Mouse (Mus musculus) layer of hippocampus, adult 11-12 months (tissue): Measurements from ENCODE around the gene C1qtnf5.
"Not testable (repeated sequence)": the region's sequence is repeated elsewhere in the genome, so short reads cannot be mapped to it uniquely, and the experiment has no call there.

Experiments used
- DNase-seq: peaks from one replicate; pipeline ENCODE4 v3.0.0; 2022; ENCODE audit warnings: low spot score

Gene C1qtnf5

DNA sequence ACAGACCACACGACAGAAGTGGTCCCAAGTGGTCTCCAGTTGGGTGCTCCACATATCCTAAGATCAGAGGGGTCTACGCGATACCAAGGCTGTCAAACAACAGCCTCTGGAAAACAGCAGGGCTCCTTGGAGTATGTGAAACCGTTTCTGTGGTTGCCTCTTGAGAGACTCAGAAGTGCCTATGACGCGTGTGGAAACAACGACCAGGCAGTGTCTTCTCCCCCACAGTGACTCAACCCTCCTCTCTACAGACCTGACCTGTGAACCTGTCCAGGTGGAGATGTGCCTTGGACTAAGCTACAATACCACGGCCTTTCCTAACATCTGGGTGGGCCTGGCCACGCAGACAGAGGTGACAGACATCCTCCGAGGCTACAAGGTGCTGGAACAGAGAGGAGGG is 1.3 kb upstream of the C1qtnf5 start:
- DNase-seq = no peak

DNA sequence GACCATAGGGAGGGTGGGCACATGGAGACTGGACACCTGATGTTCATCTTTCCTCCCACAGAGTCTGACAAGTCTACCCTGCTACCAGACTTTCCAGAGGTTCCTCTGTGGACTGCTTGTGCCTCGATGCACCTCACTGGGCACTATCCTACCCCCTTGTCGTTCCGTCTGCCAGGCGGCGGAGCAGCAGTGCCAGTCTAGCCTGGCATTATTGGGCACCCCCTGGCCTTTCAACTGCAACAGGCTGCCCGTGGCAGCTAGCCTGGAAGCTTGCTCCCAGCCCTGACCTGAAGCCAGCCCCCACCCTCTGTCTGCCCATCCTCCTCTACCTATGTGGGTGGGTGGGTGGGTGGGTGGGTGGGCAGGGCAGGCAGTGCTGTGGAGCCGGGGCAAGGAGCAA is 863 bp upstream of the C1qtnf5 start:
- no peak for DNase-seq

DNA sequence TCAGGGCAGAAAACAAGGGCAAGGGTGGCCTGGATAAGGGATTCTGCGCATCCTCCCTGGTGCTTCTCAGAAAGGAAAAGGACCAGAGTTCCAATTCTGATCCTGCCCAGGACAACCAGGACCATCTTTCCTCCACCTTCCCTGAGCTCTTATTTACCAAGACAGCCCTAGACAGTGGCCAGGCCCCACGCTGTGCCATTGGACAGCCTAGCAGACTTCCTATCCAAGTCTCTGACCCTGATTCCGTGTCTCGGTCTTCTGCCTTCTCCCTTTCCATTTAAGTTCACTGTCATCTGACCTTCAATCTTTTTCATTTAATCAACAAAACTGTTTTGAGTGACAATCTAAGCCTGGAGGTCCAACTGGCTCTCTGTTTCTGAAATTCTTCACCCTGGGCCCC is 449 bp upstream of the C1qtnf5 start:
- no peak for DNase-seq

DNA sequence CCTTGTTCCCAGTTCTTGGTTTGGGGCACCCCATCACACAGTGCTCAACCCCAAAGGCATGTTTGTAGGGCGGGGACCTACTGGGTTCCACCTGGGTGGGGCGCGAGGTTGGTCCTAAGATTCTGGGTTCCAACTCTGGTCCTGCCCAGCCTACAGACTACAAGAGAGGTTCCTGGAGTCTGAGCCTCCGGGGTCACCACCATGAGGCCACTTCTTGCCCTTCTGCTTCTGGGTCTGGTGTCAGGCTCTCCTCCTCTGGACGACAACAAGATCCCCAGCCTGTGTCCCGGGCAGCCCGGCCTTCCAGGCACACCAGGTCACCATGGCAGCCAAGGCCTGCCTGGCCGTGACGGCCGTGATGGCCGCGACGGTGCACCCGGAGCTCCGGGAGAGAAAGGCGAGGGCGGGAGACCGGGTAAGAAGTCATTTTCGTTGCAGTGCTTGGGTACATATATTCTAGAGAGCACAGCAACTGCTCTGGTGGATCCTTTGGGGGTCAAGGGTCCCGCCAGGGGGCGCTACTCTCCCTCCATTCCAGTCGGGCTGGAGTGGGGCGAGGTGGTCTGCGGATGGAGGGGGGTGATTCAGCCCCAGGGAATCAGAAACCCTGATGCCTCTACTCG is 623 bp downstream of the C1qtnf5 start:
- DNase-seq = no peak

DNA sequence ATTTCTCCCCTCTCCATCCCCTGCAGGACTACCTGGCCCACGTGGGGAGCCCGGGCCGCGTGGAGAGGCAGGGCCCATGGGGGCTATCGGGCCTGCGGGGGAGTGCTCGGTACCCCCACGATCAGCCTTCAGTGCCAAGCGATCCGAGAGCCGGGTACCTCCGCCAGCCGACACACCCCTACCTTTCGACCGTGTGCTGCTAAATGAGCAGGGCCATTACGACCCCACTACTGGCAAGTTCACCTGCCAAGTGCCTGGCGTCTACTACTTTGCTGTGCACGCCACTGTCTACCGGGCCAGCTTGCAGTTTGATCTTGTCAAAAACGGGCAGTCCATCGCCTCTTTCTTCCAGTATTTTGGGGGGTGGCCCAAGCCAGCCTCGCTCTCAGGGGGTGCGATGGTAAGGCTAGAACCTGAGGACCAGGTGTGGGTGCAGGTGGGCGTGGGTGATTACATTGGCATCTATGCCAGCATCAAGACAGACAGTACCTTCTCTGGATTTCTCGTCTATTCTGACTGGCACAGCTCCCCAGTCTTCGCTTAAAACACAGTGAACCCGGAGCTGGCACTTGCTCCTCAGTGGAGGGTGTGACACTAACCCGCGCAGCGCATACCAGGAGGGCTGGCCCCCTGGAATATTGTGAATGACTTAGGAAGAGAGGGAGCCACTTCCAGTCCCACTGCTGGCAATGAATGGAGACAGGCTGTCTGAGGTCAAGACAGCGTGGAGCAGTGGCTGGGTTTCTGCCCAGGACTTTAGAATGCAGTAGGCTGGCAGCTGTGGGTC is 1.4 kb downstream of the C1qtnf5 start:
- no peak for DNase-seq

DNA sequence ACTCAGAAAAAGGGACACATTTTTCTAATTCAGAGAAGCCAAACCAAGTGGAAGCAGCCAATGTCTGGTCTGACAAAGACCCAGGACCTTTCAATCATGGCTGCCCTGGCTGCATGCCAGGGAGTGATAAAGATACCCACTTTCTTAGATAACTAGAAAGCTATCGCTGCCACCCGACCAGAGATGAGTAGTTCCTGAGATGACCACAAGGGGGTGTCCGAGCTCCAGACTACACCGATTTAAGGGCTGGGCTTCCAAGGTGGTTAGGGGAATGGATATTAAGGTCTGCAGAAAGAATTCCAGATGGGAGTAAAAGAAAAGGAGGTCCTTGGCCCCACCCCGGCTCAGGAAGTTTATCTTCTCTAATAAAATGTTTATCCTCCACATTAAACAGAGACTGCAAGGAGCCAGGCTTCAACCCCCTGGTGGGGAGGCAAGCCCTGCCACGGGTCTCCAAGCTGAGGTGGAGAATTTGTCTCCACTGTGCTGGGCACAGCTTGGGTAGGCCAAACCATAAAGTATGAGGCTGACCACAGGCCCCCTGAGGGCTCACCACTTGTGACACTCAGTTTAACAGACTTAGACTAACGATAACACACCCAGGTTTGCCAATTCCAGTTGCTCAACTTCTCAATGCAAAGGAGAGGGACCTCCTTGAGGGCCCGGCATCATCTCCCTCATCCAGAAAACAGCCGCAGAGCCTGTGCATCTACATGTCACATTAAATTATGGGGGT is 2.5 kb downstream of the C1qtnf5 start:
- peak; percentile 88 for DNase-seq

DNA sequence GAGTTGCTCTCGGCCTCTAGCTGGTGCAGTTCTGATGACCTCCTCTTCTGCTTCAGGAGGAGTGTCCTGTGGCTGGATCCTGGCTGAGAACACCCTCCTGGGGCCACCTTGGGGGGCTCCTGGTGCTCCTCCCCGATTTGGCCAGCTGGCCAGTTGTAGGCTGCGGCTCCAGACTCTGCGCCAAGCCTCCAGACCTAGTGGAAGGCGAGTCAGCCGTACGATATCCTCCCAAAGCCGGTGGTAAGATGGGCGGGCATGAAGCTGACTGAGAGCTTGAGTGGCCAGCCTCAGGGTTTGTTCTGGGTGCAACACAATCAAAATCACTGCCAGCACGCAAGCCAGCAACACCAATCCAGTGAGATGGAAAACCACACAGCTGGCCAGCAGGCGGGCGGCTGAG is 4.9 kb downstream of the C1qtnf5 start:
- DNase-seq = not testable (repeated sequence)

DNA sequence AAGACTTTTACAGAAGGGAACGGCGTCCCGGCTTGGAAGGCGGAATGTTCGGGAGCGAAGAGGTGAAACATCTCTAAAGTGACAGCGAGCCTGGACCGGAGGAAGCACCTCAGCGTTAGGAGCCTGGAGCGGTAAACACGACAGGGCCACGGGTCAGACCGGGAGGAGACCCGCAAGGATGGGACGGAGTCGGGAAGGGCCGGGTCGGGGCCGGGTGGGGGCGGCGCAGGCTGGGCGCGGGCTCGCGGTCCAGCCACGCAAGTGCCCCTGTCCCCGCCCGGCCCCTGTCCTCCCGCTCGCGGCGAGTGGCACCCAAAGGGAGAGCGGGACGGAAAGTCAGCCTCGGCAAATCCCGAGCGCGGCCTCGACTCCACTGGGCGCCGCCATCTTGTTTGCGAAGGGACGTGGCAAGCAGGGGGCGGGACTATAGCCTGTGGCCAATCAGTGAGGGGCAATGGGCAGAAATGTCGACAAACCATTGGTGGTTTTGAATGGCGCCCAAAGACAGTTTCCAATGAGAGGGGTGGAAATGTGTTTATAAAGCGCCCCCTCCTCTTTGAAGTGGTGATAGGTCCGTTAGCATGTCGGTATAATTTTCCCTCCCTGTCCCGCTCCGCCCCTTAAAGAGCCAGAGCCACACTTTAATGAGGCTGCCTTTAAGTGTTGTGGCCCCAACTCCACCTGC is 6.2 kb downstream of the C1qtnf5 start, which contains the start of the genes Gm49380 and Rnf26:
Gene Gm49380 (minus strand): TSS at position 396 of the 685 bp plus-strand sequence.
Gene Rnf26 (minus strand): TSS at position 413 of the 685 bp plus-strand sequence.
- peak; percentile 97 for DNase-seq

DNA sequence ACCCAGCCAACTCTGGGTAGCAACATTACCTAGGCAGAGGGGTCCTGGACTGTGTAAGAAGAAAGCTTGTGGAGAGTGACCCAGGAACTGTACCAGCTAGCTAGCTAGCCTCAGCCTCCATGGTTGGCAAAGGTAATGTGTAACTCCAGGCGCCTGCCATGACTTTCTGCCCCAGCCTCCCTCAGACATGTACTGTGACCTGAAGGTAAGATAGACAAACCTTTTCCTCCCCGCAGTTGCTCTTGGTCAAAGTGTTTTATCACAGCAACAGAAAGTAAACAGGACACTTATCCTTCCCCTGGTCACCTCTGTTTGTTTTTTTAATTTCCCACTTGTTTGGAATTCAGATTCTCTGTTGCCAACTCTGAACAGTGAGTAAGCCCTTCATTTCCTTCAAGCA is 7.4 kb downstream of the C1qtnf5 start:
- DNase-seq = no peak

DNA sequence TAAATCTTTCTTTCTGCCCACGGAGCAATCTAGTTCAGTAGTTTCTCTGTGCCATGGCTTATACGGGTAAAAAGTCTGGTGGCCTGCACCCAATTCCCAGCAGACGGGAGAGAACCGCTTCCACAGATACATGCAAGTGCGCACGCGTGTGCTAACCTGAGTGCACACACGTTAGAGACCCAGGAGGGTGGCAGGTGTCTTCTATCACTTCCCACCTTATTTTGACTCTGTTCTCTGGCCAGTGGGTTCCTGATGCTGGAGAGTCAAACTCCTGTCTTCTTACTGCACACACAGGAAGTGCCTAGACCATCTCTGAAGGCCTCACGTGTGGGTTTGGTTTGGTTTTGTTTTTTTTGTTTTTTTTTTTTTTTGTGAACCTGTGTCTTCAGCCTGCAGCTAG is 8.6 kb downstream of the C1qtnf5 start:
- no peak for DNase-seq

DNA sequence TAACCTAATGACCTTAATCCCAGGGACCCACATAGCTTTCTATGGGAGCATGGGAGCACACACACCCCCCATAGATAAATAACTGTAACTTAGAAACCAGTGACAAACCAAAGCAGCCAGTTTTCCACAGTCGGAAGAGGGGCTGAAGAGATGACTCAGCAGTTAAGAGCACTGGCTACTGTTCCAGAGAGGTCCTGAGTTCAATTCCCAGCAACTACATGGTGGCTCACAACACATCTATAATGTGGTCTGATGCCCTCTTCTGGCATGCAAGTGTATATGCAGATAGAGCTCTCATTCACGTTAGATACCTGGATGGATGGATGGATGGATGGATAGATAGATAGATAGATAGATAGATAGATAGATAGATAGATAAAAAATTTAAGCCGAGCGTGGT is 9.1 kb downstream of the C1qtnf5 start:
- no peak for DNase-seq

DNA sequence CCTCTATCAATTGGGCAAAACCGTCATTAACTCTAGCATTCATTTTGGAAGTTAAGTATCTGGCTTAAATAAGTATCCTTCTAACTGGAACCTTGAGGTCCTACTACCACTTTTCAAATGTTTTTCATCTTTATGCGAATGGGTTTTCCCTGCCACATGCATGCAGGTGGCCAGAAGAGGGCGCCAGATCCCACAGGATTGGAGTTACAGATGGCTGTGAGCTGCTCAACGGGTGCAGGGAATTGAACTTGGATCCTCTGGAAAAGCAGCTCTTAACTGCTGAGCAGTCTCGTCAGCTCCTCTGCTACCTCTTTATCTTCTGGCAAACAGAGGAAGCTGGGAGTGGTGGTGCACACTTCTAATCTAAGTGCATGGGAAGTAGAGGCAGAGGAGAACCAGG is 12.0 kb downstream of the C1qtnf5 start:
- no peak for DNase-seq

DNA sequence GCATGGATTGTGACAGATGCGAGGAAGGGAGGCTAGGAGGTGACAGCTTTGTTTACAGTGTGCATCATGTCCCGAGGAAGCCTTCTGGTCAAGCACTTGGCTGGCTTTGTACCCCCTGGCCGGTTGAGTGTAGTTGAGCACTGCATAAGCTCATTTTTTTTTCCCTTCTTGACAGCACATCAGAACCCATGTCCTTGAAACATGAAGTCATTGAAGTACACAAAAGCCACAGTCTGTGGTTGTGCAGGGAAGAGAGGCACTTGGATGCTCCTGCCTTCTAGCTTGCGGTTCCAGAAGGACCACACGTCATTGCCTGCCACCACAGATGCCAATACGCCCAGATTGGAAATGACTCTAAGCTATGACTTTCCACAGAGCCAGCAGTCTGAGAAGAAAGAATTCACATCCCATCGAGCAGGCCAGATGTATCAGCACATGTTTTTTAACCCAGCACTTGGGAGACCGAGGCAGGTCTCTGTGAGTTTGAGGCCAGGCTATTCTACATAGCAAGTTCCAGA is 13.0 kb downstream of the C1qtnf5 start:
- DNase-seq = no peak

DNA sequence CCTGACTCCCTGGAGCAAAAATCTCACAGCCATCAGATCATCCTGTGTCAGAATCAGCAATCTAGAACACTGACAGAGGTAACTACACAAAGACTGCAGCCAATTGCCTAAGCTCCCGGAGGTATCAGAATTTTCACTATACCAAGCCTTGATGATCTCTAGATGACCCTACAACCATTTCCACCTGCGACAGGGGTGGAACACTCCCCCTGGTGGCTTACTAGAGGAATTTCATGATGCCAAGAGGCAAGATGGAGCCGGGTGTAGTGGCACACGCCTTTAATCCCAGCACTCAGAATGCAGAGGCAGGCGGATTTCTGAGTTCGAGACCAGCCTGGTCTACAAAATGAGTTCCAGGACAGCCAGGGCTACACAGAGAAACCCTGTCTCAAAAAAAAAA is 17.3 kb downstream of the C1qtnf5 start:
- DNase-seq = no peak

DNA sequence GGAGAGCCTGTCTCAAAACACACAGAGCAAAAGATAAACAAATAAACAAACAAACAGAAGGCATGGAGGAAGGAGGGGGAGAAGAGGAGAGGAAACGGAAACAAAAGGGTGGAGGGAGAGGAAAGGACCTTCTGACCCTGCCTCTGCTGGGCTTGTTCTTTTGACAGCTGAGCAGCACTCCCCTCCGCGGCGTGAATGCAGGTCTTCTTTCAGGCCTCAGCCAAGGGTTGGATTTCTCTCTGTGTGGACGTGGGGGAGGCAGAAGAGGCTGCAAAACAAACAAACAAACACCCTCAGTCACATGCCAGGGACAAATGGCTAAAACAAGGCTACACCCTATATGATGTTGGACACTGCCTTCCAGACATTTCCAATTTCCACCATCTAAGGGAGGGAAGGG is 18.0 kb downstream of the C1qtnf5 start:
- DNase-seq = no peak

DNA sequence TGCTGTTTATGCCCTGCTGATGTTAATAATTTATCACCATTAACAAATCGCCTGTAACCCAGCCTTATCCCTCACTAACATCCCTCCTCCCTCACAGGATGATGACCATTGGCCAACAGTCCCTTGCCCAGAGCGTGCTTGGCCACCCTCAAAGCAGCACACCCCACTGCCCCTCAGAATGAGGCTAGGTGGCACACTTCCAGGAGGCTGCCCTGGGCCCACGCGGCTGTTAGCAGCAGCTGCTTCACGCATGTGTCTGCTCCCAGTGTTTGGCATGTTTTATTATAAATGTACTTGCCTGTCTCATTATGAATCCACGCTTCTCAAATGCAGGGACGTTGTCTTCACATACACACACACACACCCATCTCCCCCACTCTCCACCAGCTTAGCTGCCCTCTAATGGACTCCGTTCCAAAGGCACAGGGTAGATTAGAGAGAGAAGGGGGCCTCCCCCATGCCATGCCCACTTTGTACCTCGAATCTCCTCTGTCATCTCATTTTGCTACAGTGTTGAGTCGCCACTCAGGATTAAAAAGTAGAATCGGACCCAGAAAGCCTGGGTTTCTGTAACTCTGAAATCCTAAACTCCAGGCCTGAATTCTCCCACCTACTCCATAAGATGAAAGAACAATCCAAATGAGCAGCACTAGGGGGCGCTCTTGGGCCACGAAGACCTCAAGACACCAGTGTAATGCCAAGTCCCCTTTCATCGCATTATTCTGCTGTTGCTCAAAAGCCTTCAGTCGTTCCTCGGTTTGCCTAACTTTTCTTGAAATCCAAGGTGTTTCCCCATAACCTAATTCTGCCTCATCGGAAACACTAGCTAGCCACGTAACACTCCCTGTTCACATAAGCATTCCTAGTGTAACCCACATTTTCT is 18.7 kb downstream of the C1qtnf5 start:
- DNase-seq = peak; percentile 95

DNA sequence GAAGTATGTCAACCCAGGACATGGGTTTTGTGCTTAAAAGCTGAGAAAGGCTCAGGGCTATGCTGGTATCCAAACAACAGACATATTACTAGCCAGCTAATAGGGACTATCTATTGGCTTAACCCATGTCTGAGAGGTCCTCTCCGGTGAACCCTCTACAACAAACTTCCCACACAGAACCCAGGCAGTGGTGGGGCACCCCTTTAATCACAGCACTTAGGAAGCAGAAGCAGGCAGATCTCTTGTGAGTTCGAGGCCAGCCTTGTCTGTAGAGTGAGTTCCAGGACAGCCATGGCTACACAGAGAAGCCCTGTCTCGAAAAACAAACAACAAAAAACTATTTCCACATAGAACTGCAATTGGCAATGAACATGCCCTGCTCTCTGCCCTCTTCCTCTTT is 19.7 kb downstream of the C1qtnf5 start:
- DNase-seq = no peak

DNA sequence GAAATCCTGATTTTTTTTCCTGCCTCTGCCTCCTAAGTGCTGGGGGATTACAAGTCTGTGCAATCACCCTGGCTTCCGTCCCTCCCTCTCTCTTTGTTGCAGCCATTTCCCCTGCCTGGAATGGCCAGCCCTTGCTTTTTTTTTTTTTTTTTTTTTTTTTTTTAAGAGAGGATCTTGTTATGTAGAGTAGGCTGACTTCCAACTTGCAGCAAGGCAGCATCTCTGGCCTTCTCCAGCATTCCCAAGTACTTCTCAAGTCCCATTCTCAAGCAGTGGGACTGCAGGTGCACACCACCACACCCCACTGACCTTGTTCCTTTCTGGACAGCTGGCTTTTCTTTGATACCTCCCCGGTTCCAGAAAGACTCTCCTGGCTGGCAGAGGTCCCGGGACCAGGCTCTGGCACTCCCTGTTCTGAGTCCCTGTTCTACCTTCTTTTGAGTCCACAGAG is 20.3 kb downstream of the C1qtnf5 start:
- DNase-seq = no peak

DNA sequence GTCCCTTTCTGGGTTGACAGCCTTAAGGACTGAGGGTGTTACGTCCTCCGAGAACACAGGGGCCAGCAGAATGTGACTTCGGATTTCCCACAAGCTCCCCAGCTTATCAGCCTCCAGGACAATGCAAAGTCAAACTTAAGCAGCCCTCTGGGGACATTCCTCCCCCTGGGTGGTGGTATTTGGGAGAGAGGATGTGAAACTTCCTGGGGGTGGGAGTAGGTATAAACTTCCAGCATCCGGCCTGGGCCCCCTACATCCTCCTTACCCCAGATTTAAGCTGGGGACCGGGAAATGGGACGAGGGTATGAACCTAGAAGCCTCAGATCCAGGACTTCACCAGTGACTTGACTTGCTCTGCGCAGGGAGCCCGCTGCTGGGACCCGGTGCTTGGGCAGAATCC is 22.6 kb downstream of the C1qtnf5 start:
- no peak for DNase-seq

DNA sequence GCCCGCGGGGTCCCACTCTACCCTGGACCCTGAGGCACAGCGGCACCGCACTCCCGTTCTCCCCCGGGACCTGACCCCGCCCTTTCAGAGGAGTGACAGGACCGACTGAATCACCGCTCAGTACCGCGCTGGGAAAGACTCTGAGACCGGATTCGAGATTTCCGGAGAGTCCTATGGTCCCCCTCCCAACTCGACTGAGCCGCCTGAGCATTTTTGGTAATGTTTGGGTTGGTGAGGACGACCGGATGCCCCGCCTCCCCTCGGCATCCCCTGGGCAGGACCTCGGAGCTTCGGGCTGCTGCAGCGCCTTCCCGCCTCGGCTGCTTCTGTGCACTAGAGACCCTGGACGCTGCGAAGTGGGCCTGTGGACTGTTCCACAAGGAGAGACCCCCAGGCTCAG is 23.0 kb downstream of the C1qtnf5 start:
- DNase-seq = no peak
